Mouse (Mus musculus) intestine, embryonic 14.5 days (tissue): ENCODE results near the gene Fam204a. TPM values are rescaled to one million over a fixed set of nuclear protein-coding genes. Genes with fewer than 3 reads are reported as not detected.

ENCODE experiments used
- ATAC-seq: fragments of 200-750 bp; cut with Nextera tagmentation; replicated peaks from 2 replicates; pipeline ENCODE4 v1.8.0; 2017; ENCODE audit warnings: low read depth, moderate number of reproducible peaks, moderate TSS enrichment, moderate library complexity; ENCODE audit not compliant: low FRiP score, low TSS enrichment
- DNase-seq: peaks from one replicate; pipeline ENCODE4 v3.0.0-alpha.2; 2018; ENCODE audit warnings: low spot score
- H3K27ac ChIP-seq: fragments of 300-500 bp; sonication (generic); 2 replicates; pipeline ENCODE4 v1.5.1; 2014; ENCODE audit warnings: low read depth, mild to moderate bottlenecking, control low read depth
- H3K27me3 ChIP-seq: fragments of 300-500 bp; sonication (generic); replicated peaks from 2 replicates; pipeline ENCODE4 v1.6.1; 2014; ENCODE audit warnings: low read length, control low read depth; ENCODE audit not compliant: control insufficient read depth, insufficient read depth
- H3K36me3 ChIP-seq: fragments of 300-500 bp; sonication (generic); 2 replicates; pipeline ENCODE4 v1.6.1; 2014; ENCODE audit warnings: low read length, control low read depth; ENCODE audit not compliant: control insufficient read depth, insufficient read depth
- H3K4me1 ChIP-seq: fragments of 300-500 bp; sonication (generic); replicated peaks from 2 replicates; pipeline ENCODE4 v1.6.1; 2014; ENCODE audit warnings: low read length, control low read depth, mixed read lengths; ENCODE audit not compliant: control insufficient read depth, insufficient read depth
- H3K4me2 ChIP-seq: fragments of 300-500 bp; sonication (generic); 2 replicates; pipeline ENCODE4 v1.6.1; 2014; ENCODE audit warnings: low read length
- H3K4me3 ChIP-seq: fragments of 300-500 bp; sonication (generic); 2 replicates; pipeline ENCODE4 v1.5.1; 2014; ENCODE audit warnings: low read depth, low read length, control low read depth, mixed read lengths
- H3K9ac ChIP-seq: fragments of 300-500 bp; sonication (generic); 2 replicates; pipeline ENCODE4 v1.6.1; 2014; ENCODE audit warnings: mild to moderate bottlenecking, low read length
- H3K9me3 ChIP-seq: fragments of 300-500 bp; sonication (generic); 2 replicates; pipeline ENCODE4 v1.6.1; 2016; ENCODE audit warnings: low read length, control low read depth; ENCODE audit not compliant: control insufficient read depth
- WGBS: fragments of 180-500 bp; shearing (Covaris S2); extraction: QIAGEN DNeasy Blood & Tissue Kit; methylation state at CpG from one replicate; pipeline ENCODE4 v1.1.7; 2014; 5-methylcytosine and 5-hydroxymethylcytosine counted together
- polyA plus RNA-seq: library from polyadenylated mRNA; unstranded; fragments of >200 nt; fragmentation: Nextera tagmentation; extraction: Ambion mirVana; gene quantifications from 2 replicates; pipeline ENCODE4 v1.2.1, GENCODE M21; 2014

The Fam204a gene
- 45.7 and 57.0 TPM in 2 replicates for polyA plus RNA-seq

DNA sequence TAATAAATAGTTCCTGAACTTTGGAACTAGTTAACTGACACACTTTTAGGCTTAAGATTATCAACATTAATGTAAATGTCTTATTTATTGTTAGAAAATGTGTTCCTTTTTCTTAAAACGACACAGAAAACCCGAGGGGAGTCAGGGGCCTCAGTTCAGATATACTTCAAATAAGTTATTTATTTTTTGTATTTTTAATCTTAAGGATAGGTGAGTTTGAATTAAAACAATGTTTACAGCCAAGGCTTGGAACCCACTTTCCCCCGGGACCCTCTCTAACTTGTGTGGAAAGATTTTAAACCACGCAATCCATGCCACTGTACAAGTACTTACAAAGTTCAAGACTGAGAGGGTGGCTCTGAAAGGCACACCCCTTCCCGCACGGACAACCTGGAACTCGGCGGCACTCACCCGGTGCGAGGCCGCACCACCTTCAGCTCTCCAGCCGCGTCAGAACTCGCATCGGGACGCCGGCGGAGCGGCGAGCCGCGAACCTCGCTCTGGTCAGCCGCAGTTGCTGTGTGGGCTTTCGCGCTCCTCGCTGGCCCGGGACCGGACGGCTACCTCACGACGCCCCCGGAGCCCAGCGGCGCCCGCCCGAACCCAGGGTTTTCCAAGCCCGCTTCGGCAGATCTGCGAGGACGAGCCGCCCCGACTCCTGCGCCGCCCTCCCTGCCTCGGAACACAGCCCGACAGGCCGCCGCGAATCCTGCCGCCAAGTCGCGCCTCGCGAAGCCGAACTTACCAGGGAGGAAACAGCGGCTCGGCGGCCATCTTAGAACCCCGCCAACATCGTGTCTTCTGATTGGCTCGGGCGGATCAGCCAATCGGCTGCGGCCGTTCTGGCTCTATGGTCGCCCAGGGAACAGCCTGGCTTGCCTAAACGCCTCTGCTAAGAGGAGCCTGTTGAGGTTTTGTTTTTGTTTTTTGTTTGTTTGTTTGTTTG lies at the start of gene Fam204a:
Gene Fam204a, minus strand, starts transcription at position 803 of the 946 bp plus-strand sequence.
- peak within 1 kb of the TSS; percentile 99 for H3K27ac ChIP-seq
- peak within 1 kb of the TSS; percentile 92 for H3K9ac ChIP-seq
- no peaks in the 10 kb centered on the region for H3K9me3 ChIP-seq
- peaks cover 11% of the 10 kb centered on the region for H3K4me1 ChIP-seq
- peak; percentile 97 for DNase-seq
- H3K36me3 ChIP-seq: peaks cover 3% of the 10 kb centered on the region; the same call in 1 of the 2 replicates
- peak within 1 kb of the TSS; percentile 63 for H3K4me2 ChIP-seq
- no peaks in the 10 kb centered on the region for H3K27me3 ChIP-seq
- H3K4me3 ChIP-seq: peak within 1 kb of the TSS; percentile 56
- peak; percentile 100 for ATAC-seq
- under 1% methylated on average over 68 of the region's 68 CpGs for WGBS

DNA sequence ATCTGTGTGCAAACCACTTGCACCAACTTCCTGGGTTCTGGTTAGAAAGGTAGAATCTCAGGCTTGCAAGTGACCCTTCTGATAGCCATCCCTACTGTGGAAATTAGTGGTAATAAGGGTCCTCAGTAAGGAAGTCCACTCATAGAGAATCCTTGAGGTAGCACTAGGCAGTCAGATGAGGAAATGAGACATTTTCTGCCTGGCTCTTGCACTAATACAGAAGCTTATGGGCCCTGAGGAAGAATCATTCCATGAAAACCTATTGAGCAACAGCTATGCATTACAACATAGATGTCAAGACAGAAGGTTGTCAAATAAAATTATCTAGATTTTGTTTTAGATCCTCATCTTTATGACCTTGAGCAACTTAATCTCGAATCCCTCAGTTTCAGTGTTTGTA lies 39.3 kb upstream of the Fam204a start:
- no peaks in the 10 kb centered on the region for H3K4me1 ChIP-seq
- ATAC-seq: no peak
- no peak overlapping the region for H3K9ac ChIP-seq
- WGBS: 59% methylated on average over 1 of the region's 1 CpGs
- H3K27ac ChIP-seq: no peak overlapping the region
- no peaks in the 10 kb centered on the region for H3K9me3 ChIP-seq
- H3K4me3 ChIP-seq: no peak overlapping the region
- H3K36me3 ChIP-seq: no peaks in the 10 kb centered on the region
- no peak overlapping the region for H3K4me2 ChIP-seq
- DNase-seq: no peak
- H3K27me3 ChIP-seq: no peaks in the 10 kb centered on the region

DNA sequence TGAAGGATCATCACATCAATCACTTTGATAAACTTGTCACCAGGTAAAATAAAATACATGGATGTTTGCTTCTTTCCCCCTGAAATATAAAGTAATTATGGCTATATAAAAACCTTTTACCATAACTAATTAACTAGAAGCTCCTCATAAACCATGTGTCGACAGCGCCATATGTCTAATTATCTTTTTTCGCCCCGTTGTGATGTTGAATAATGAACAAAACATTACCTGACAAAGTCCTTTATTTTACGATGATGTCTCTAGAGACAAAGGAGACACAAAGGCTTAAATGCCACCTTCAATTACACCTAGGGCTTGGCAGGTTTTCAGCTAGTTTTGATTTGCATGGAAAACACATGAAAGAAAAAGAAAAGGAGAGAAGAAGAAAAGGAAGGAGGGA lies 34.2 kb upstream of the Fam204a start:
- Histone ChIP-seq H3K9me3 (no peaks in the 10 kb centered on the region), H3K4me1 (no peaks in the 10 kb centered on the region), H3K27ac (no peak overlapping the region), H3K27me3 (no peaks in the 10 kb centered on the region), H3K9ac (no peak overlapping the region), H3K4me2 (no peak overlapping the region), H3K36me3 (no peaks in the 10 kb centered on the region), H3K4me3 (no peak overlapping the region)
- DNase-seq (no peak), ATAC-seq (no peak)
- WGBS: 76% methylated on average over 5 of the region's 5 CpGs

DNA sequence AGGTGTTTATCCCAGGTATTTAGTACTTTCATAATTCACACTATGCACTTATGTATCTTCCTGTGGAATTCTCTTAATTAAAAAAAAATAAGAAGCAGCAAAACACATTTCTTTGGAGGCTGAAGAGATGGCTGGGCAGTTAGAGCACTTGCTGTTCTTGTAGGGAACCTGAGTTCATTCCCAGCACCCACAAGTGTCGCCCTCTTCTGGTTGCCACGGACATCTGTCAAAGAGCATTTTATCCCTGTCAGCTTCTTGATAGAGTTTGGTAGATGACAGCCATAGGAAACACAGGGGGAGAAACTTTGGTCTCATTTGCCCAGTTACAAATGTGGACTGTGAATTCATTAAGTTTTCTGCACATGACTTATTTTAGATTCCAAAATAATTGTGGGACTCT lies 25.5 kb upstream of the Fam204a start:
- peaks cover 5% of the 10 kb centered on the region; the same call in 1 of the 2 replicates for H3K4me1 ChIP-seq
- WGBS: 34% methylated on average over 2 of the region's 2 CpGs
- H3K27ac ChIP-seq: no peak overlapping the region
- H3K4me2 ChIP-seq: no peak overlapping the region
- no peaks in the 10 kb centered on the region for H3K27me3 ChIP-seq
- H3K36me3 ChIP-seq: no peaks in the 10 kb centered on the region
- no peak overlapping the region for H3K4me3 ChIP-seq
- DNase-seq (no peak), ATAC-seq (no peak)
- H3K9ac ChIP-seq: no peak overlapping the region
- no peaks in the 10 kb centered on the region for H3K9me3 ChIP-seq

DNA sequence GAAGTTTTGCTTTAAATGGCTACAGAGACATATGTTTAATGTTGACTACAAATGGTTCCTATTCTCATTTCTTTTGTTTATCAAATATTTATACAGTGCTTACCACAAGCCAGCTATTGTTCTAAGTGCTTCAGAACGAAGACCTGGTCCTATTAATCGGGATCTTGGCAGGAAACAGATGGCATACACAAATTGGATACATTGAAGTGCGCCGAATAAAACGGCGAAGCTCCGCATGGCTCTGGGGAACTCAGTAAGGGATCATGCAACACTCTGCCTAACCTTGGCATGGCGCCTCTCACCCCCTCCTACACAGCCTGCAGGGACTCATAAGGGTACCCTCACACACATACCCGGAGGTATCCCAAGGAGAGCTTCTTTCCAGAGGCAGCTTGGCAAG lies 24.7 kb upstream of the Fam204a start:
- 47% methylated on average over 9 of the region's 9 CpGs for WGBS
- Histone ChIP-seq H3K4me2 (no peak overlapping the region), H3K36me3 (no peaks in the 10 kb centered on the region), H3K27ac (no peak overlapping the region), H3K27me3 (no peaks in the 10 kb centered on the region), H3K9me3 (no peaks in the 10 kb centered on the region), H3K4me3 (no peak overlapping the region), H3K9ac (no peak overlapping the region), H3K4me1 (peaks cover 5% of the 10 kb centered on the region; the same call in 1 of the 2 replicates)
- DNase-seq (no peak), ATAC-seq (no peak)

DNA sequence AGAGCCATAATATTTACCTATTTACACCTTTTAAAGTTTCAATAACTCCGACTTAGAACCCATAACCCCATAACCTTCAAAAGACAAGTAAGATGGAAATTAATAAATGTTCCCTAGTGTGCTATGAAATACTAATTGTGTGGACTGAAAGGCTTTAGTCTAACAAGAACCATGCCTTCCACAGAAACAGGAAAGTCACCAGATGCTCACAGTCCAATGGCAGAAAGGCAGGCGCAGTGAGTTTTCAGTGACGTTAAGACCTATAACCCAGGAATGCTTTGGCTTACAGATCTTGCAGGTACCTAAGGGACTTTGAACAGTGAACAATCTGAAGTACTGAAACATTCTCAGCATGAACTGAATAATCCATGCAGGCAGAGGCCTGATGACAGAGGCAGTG lies 18.7 kb upstream of the Fam204a start:
- no peak overlapping the region for H3K9ac ChIP-seq
- no peak overlapping the region for H3K4me3 ChIP-seq
- no peak overlapping the region for H3K27ac ChIP-seq
- no peaks in the 10 kb centered on the region for H3K9me3 ChIP-seq
- no peak for ATAC-seq
- no peaks in the 10 kb centered on the region for H3K36me3 ChIP-seq
- no peaks in the 10 kb centered on the region for H3K4me1 ChIP-seq
- 77% methylated on average over 3 of the region's 3 CpGs for WGBS
- no peak overlapping the region for H3K4me2 ChIP-seq
- no peak for DNase-seq
- H3K27me3 ChIP-seq: no peaks in the 10 kb centered on the region

DNA sequence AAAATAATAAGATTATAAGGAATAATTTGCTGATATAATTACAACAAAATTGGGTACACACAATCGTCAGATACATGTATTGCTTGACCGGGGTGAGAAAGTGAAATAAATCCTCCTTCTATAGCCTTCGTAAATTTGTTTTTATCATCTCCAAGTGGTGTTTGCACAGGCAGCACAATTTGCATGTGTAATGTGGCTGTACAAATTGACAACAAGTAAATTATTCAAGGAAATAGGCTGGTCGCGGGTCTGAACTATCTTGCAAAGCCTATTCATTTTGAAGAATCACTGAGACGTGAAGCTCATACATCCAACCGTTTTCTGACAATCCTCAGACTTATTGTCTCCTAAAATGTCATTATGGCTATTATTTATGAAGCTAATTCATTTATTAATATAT lies 16.1 kb upstream of the Fam204a start:
- H3K36me3 ChIP-seq: no peaks in the 10 kb centered on the region
- no peak for DNase-seq
- no peak overlapping the region for H3K4me2 ChIP-seq
- H3K27me3 ChIP-seq: no peaks in the 10 kb centered on the region
- H3K4me3 ChIP-seq: no peak overlapping the region
- H3K9me3 ChIP-seq: no peaks in the 10 kb centered on the region
- WGBS: 86% methylated on average over 7 of the region's 7 CpGs
- no peak for ATAC-seq
- H3K4me1 ChIP-seq: no peaks in the 10 kb centered on the region
- H3K27ac ChIP-seq: no peak overlapping the region
- no peak overlapping the region for H3K9ac ChIP-seq

DNA sequence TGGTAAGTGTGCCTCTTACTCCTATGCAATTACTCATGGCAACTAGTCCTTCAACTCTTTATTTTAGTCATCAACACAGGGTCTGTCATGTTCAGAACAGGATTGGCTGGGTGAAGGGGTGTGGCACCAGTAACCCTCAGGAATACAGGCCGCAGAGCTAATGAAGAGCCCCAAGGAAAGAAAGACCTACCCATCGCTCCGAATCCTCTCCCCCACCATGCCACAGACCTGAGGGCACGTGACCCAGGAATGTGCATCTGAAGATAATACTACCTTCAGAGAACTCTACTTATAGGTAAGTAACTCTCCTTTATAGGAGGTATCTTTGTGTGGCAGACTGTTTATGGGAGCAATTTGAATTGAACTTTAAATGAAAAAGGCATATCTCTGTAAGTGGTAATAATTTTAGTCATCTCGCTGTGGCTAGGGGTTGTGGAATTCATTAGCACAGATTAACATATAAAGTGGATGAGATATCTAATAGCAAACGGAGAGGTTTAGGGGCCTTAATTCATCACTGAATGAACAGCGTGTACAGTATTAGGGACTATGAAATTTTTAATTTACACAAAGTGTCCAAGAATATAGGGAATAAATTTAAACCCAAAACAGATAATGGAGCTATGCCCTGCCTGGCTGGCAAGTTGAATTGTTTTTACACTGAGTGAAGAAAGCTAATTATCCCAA lies 15.6 kb upstream of the Fam204a start:
- no peak for ATAC-seq
- H3K27me3 ChIP-seq: no peaks in the 10 kb centered on the region
- WGBS: 84% methylated on average over 7 of the region's 7 CpGs

More for the DNA sequence above, 15.6 kb upstream of the Fam204a start:
- Histone ChIP-seq H3K4me2 (no peak overlapping the region), H3K9me3 (no peaks in the 10 kb centered on the region), H3K36me3 (no peaks in the 10 kb centered on the region), H3K27ac (no peak overlapping the region), H3K4me3 (no peak overlapping the region), H3K4me1 (no peaks in the 10 kb centered on the region), H3K9ac (no peak overlapping the region)
- DNase-seq: no peak
